Mouse (Mus musculus) retina, postnatal 7 days (tissue): ENCODE measurements around the gene Vmn1r220.
"Not testable (repeated sequence)": the region's sequence is repeated elsewhere in the genome, so short reads cannot be mapped to it uniquely, and the experiment has no call there.

Experiments
- DNase-seq: peaks from one replicate; pipeline ENCODE4 v3.0.0-alpha.2; 2012; ENCODE audit warnings: low read depth, low spot score

Gene Vmn1r220

GRCm38 (mm10) chr13:23187875-23188274 is at the start of gene Vmn1r220:
Gene Vmn1r220 (minus strand): TSS chr13:23187975.
- no peak for DNase-seq

- not testable (repeated sequence) for DNase-seq
Measured at GRCm38 (mm10) chr13:23235847-23236246, 48.1 kb upstream of the Vmn1r220 start, which contains the start of gene Vmn1r222. Gene Vmn1r222 (minus strand): TSS chr13:23235947.

- DNase-seq, result not testable (repeated sequence)
Measured at GRCm38 (mm10) chr13:23213827-23214226, 26.1 kb upstream of the Vmn1r220 start, which contains the start of gene Vmn1r221. Gene Vmn1r221 (plus strand): TSS chr13:23214127.

- DNase-seq, result not testable (repeated sequence)
Measured at GRCm38 (mm10) chr13:23203885-23204284, 16.1 kb upstream of the Vmn1r220 start.

GRCm38 (mm10) chr13:23166471-23166870 is 21.3 kb downstream of the Vmn1r220 start:
- not testable (repeated sequence) for DNase-seq

GRCm38 (mm10) chr13:23159012-23159411 is 28.8 kb downstream of the Vmn1r220 start, which contains the start of gene Vmn1r219:
Gene Vmn1r219 (plus strand): TSS chr13:23159312.
- DNase-seq, result no peak

- no peak for DNase-seq
Measured at GRCm38 (mm10) chr13:23157848-23158247, 29.9 kb downstream of the Vmn1r220 start.

- DNase-seq, result no peak
Measured at GRCm38 (mm10) chr13:23138880-23139279, 48.9 kb downstream of the Vmn1r220 start.

- DNase-seq, result no peak
Measured at GRCm38 (mm10) chr13:23133501-23133900, 54.3 kb downstream of the Vmn1r220 start.

GRCm38 (mm10) chr13:23133099-23133498 is 54.7 kb downstream of the Vmn1r220 start, which contains the start of gene Vmn1r218:
Gene Vmn1r218 (plus strand): TSS chr13:23133155.
- no peak for DNase-seq
